Mouse (Mus musculus) G1E (cell line): Measurements from ENCODE around the gene Lsm7. TPM values are rescaled to one million over a fixed set of nuclear protein-coding genes. Genes with fewer than 3 reads are reported as not detected.
"Not testable (repeated sequence)": the region's sequence is repeated elsewhere in the genome, so short reads cannot be mapped to it uniquely, and the experiment has no call there.

Experiments used
- ATAC-seq: 2 replicates; pipeline ENCODE4 v1.8.0; 2016; ENCODE audit warnings: mild to moderate bottlenecking; ENCODE audit not compliant: insufficient number of reproducible peaks, poor library complexity, low FRiP score, severe bottlenecking; ENCODE audit errors: extremely low read depth
- DNase-seq: peaks from one replicate; pipeline ENCODE4 v3.0.0; 2012; ENCODE audit warnings: low spot score
- H3K27me3 ChIP-seq: 2 replicates; pipeline ENCODE4 v1.6.1; 2012; ENCODE audit warnings: mild to moderate bottlenecking, low read length, inconsistent platforms; ENCODE audit not compliant: insufficient read depth
- H3K36me3 ChIP-seq: replicated peaks from 2 replicates; pipeline ENCODE3; 2012; ENCODE audit warnings: mild to moderate bottlenecking, inconsistent platforms
- H3K4me1 ChIP-seq: 2 replicates; pipeline ENCODE4 v1.6.1; 2012; ENCODE audit warnings: low read depth, low read length, inconsistent platforms, mixed read lengths; ENCODE audit not compliant: insufficient read depth
- H3K4me3 ChIP-seq: 2 replicates; pipeline ENCODE4 v1.5.1; 2012; ENCODE audit warnings: low read depth, mild to moderate bottlenecking, inconsistent platforms, low read length, moderate library complexity, mixed read lengths
- H3K9me3 ChIP-seq: replicated peaks from 2 replicates; pipeline ENCODE4 v1.6.1; 2012; ENCODE audit warnings: inconsistent platforms
- CTCF ChIP-seq: IDR thresholded peaks from 2 replicates; pipeline ENCODE4 v1.5.1; 2012; ENCODE audit warnings: low read depth, low read length, inconsistent platforms, mixed read lengths
- GATA1 ChIP-seq: IDR thresholded peaks from 2 replicates; pipeline ENCODE4 v1.6.1; 2012; ENCODE audit warnings: borderline replicate concordance, low read length, inconsistent platforms, mixed read lengths
- GATA2 ChIP-seq: IDR thresholded peaks from 2 replicates; pipeline ENCODE4 v1.6.1; 2012; ENCODE audit warnings: low read depth, low read length, inconsistent platforms, borderline replicate concordance
- POLR2AphosphoS5 ChIP-seq: IDR thresholded peaks from 2 replicates; pipeline ENCODE4 v1.6.1; 2012; ENCODE audit warnings: low read depth, low read length, inconsistent platforms; ENCODE audit not compliant: insufficient replicate concordance
- TAL1 ChIP-seq: conservative IDR thresholded peaks from 2 replicates; pipeline ENCODE4 v1.6.1; 2012; ENCODE audit warnings: low read depth, low read length, inconsistent platforms, mixed read lengths
- polyA plus RNA-seq: library from polyadenylated mRNA; stranded (reverse); fragments of >175 nt; gene quantifications from 2 replicates; pipeline ENCODE4 v1.2.3, GENCODE M21; 2012
- total RNA-seq, 2 experiments: library from RNA; stranded (forward) in 1 of 2; stranded (reverse) in 1 of 2; fragments of 200-1000 nt in 1 of 2; fragments of >200 nt in 1 of 2; fragmentation: Nextera tagmentation in 1 of 2; gene quantifications; 2 replicates each; pipeline ENCODE4 v1.2.3; 2014 to 2017

Gene Lsm7
- total and polyA plus RNA-seq, 3 experiments = 51.2 to 282 (median 269) TPM

DNA sequence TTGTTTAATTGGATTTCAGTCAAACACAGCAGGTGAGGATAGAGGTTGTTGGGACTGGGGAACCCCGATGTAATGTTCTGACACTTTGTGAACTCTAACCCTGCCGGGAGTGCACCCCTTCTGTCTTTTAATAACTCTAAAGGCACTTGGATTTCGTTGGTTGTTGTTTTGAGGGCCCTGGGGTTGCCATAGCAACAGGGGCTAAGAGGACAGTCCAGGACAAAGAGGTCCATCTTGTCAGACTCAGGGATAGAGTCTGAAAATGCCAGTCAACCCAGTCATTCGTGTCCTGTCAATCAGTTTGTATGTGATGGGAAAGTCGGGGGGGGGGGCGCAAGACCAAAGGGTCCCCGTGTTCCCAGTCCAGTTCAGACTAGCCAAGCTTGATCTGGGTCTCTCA is 22.2 kb downstream of the Lsm7 start:
- Histone ChIP-seq H3K9me3 (peaks cover 18% of the 10 kb centered on the region), H3K27me3 (peaks cover 47% of the 10 kb centered on the region), H3K36me3 (peaks cover 37% of the 10 kb centered on the region), H3K4me3 (no peak overlapping the region), H3K4me1 (peaks cover 58% of the 10 kb centered on the region)
- ATAC-seq (no peak), DNase-seq (no peak)
- no peak for TF ChIP-seq GATA1
- TF ChIP-seq POLR2AphosphoS5 = no peak
- TF ChIP-seq GATA2 = no peak
- no peak for TF ChIP-seq CTCF
- TF ChIP-seq TAL1 = no peak

DNA sequence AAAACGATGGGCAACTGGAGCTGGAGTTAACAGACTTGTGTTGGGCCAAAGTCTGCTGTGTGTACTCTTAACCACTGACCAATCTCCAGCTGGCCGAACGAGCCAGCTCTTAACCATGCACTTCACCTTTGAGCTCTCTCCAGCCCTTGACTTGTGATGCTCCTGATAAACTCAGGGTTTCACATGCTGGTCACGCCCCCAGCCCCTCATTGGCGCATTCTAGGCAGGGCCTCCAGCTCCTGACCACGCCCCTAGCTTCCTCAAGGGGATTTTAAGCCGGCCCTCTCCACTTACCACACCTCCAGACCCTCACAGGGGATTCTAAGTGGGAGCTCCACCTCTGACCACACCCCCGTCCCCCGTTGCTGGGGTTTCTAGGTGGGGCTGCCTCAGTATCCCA is 23.9 kb downstream of the Lsm7 start:
- TF ChIP-seq GATA1 (no peak), POLR2AphosphoS5 (no peak), GATA2 (no peak), CTCF (no peak), TAL1 (no peak)
- H3K9me3 ChIP-seq = peaks cover 18% of the 10 kb centered on the region
- H3K36me3 ChIP-seq = peaks cover 41% of the 10 kb centered on the region
- ATAC-seq (no peak; the same call in 1 of the 2 replicates), DNase-seq (peak; percentile 54)
- peaks cover 55% of the 10 kb centered on the region for H3K4me1 ChIP-seq
- H3K4me3 ChIP-seq = no peak overlapping the region
- peaks cover 30% of the 10 kb centered on the region for H3K27me3 ChIP-seq

DNA sequence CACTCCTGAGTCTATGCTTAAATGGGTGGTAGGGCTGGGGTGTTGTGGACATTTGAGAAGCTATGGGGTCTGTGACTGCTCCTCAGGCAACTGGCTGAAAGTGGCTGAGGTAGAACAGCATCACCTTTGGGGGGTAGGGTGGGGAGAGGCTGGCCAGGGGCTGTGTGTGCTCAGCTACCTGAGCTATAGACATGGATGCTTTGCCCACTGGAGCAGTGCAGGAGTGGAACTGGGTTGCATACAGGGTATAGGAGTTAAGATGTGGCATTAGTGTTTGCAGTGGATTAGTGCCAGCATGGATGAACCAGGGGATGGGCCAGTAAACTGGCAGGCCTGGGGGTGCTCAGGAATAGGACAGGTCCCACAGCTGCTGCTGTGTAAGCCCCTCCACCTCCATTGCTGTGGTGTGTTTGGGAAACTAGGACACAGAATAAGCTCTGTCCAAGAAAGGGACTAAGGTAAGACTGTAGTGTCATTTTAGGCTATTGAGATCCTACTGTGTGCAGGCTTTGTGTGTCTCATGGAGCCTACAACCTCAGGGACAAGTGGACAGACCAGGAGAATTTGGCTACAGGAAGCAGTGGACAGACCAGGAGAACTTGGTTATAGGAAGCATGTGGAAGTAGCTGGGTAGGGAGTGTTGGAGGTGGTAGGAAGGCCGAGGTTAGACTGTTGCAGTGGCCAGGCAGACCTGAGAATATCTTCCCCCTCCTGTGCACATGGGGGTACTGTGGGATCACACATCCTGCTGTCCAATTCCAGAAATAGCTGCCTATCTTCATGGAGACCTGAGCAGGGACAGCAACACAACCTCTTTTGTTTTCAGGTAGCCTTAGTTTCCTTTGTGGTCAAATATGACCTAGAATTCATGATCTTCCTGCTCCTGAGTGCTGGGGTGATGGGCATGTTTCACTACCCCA is 25.4 kb downstream of the Lsm7 start:
- H3K9me3 ChIP-seq = peaks cover 5% of the 10 kb centered on the region
- peaks cover 41% of the 10 kb centered on the region for H3K36me3 ChIP-seq
- ATAC-seq (no peak), DNase-seq (no peak)
- H3K4me1 ChIP-seq = peaks cover 57% of the 10 kb centered on the region
- H3K27me3 ChIP-seq = peaks cover 15% of the 10 kb centered on the region
- H3K4me3 ChIP-seq = no peak overlapping the region
- TF ChIP-seq GATA1 (no peak), CTCF (no peak), POLR2AphosphoS5 (no peak), GATA2 (no peak)

DNA sequence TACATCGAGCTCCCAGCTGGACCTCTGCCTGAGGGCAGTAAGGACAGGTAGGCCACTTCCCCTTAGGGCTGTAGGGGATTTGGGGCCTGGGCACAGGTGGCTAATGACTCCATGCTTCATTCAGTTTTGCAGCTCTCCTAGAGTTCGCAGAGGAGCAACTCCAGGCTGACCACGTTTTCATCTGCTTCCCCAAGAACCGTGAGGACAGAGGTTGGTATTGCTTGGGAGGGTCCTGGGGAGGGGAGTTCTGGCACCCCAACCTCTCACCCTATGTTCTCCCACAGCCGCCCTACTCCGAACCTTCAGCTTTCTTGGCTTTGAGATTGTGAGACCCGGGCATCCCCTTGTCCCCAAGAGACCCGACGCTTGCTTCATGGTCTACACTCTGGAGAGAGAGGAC is 26.4 kb downstream of the Lsm7 start:
- H3K9me3 ChIP-seq, DNase-seq, H3K27me3 ChIP-seq, ATAC-seq: not testable (repeated sequence)
- H3K4me3 ChIP-seq = peak overlapping the region; percentile 77; the same call in 1 of the 2 replicates
- H3K4me1 ChIP-seq = peaks cover 64% of the 10 kb centered on the region
- peaks cover 41% of the 10 kb centered on the region for H3K36me3 ChIP-seq

DNA sequence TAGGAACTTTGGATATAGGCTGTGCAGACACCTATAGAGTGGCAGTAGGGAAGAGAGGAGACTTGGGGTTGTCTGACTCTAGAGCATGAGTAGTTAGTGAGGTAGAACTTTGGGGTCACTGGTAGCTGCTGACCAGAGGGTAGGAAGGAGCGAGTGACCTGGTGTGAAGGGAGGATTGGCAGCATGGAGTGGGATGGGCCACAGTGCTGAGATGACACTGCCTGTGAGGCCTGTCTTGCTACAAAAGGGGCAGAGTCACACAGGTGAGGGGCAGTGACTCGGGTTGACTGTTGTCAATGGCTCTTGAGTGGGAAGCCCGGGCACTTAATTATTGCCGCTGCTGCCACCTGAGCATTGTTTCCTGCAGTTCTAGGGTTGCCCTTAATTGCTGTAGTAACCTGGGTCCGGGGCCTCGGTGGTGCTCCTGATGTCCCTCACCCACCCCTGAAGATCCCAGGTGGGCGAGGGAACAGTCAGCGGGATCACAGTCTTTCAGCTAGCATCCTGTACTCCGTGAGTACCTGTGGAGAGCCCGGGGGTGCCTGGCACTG is 27.1 kb downstream of the Lsm7 start:
- peaks cover 41% of the 10 kb centered on the region for H3K36me3 ChIP-seq
- H3K4me1 ChIP-seq = peaks cover 64% of the 10 kb centered on the region
- peaks cover 4% of the 10 kb centered on the region for H3K27me3 ChIP-seq
- no peaks in the 10 kb centered on the region for H3K9me3 ChIP-seq
- no peak for TF ChIP-seq CTCF
- no peak for TF ChIP-seq GATA2
- TF ChIP-seq TAL1 = no peak
- no peak for TF ChIP-seq POLR2AphosphoS5
- TF ChIP-seq GATA1 = no peak
- ATAC-seq (no peak), DNase-seq (no peak)
- peak overlapping the region; percentile 77 for H3K4me3 ChIP-seq

DNA sequence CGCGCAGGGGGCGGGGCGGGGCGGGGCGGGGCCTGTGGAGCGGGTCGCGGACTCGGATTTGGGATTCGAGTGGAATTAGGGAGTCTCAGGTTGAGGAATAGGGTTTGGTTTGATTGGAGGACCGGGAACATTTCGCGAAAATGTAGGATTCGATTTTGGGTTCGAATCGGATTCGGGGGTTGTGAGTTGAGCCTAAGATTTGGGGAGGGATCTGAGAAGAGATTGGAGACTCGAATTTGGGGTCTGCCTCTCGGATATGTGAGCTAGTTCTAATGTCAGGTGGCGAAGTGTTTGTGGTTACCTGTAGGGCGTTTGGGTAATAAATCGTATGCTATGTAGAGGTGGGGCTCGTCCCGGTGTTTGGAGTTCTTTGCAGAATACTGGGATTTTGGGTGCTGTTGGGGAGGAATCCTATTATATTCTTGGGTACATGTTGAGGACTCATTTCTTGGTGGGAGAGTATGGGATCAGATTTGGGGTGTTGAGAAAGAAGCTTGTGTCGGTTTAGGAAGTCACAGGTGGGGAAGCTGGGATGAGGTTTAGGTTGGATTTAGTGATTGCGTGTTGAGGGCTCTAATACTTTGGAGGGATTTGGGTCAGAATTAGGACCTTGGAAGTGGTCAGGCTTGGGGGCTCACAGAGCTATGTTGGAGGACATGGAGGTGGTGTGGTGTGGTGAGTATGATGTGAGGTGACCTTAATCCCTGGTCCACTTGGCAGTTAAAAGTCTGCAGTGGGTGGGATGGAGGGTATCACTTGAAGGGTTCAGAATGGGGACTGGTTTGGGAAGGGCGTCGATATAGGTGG is 27.7 kb downstream of the Lsm7 start:
- H3K9me3 ChIP-seq = no peaks in the 10 kb centered on the region
- ATAC-seq (no peak), DNase-seq (no peak)
- peaks cover 41% of the 10 kb centered on the region for H3K36me3 ChIP-seq
- H3K4me1 ChIP-seq = peaks cover 65% of the 10 kb centered on the region
- peak overlapping the region; percentile 77 for H3K4me3 ChIP-seq
- H3K27me3 ChIP-seq = peaks cover 2% of the 10 kb centered on the region
- TF ChIP-seq POLR2AphosphoS5 = no peak
